Mouse (Mus musculus): ENCODE measurements at regions not wholly inside any gene's neighbourhood (a gene's known extent, or its start where the extent isn't known, plus 50 kb on each side); places are given as distances from the start of the nearest gene placed in this dataset.

DNA sequence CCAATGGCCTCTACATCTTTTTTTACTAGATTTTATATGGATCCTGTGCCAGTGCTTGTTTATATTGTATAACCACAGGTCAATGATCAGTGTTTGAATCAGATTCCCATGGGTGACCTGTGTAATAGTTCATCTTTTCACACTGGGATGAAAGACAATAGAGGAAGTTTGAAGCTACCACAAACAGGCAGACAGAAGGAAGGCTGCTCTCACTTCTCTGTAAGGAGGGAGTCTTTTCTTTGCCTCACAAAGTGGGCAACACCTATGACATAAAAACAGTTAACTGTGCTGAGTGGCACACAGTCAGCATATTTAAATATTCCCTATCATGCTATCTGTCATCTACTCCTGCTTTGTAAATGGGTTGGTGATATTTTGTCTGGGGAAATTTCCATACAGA is 450.9 kb upstream of the Adgrl2 start:
- TF ChIP-seq GATA1 (IDR thresholded peaks at IDR 0.05; ENCODE audit: borderline replicate concordance, low read length): no peak
- TF ChIP-seq FLI1 (IDR thresholded peaks at IDR 0.05; ENCODE audit: low read length): no peak

Data from megakaryocyte, embryonic 14.5 days (primary cell).